Comparison of ENCODE assay signal across 17 mouse cellular contexts in genomic region chr2:152787136-152787535, GRCm38 (mm10). TPM values are rescaled to one million over a fixed set of nuclear protein-coding genes. Genes with fewer than 3 reads are reported as not detected.
DNase-seq lines count a peak whose midpoint lies in the region; ATAC-seq and TF ChIP-seq lines count a peak whose summit lies in the region.
"Had no signal": no experiment of that assay in that cellular context is flagged by ENCODE, and none has a peak within 500 bp of the region (broad histone marks: within the 10 kb centered on the region; RNA-seq: fewer than 3 reads in every experiment).

No protein-coding gene starts in this region.

- no peak overlapping the region for H3K4me3 ChIP-seq in kidney, embryonic 14.5 days (ENCODE audit: low read length)
- no peak overlapping the region for H3K4me3 ChIP-seq in MEL (ENCODE audit: control insufficient read depth in 1 of 2, insufficient read depth in 1 of 2, low read depth in 2 of 2, low read length in 2 of 2)
- H3K4me3 ChIP-seq: hindbrain, embryonic 10.5 days had no signal

- no peaks in the 10 kb centered on the region for H3K27me3 ChIP-seq in kidney, embryonic 14.5 days (ENCODE audit: control insufficient read depth, insufficient read depth, low read length)
- H3K27me3 ChIP-seq in MEL (ENCODE audit: control insufficient read depth in 1 of 2, insufficient read depth in 2 of 2, low read length in 2 of 2), result no peaks in the 10 kb centered on the region

- no peaks in the 10 kb centered on the region for H3K9me3 ChIP-seq in kidney, embryonic 14.5 days (ENCODE audit: control insufficient read depth, low read length)
- no peaks in the 10 kb centered on the region for H3K9me3 ChIP-seq in MEL (replicated peaks; ENCODE audit: insufficient read depth, low read length)
- H3K9me3 ChIP-seq: hindbrain, embryonic 10.5 days had no signal

- DNase-seq in cerebellum, adult 9-10 months, result peak; percentile 48
- no peak for DNase-seq in cerebellum, postnatal 4 days (ENCODE audit: low spot score in 2 of 2)
- DNase-seq in kidney, adult 11 months, result peak; percentile 75
- DNase-seq in MEL (ENCODE audit: low read depth, low spot score), result no peak
- DNase-seq in kidney, postnatal 10 days, result peak; percentile 77
- no peak for DNase-seq in adrenal gland, postnatal 36 days
- DNase-seq in adrenal gland, postnatal 14 days, result no peak
- DNase-seq: adrenal gland, postnatal 25 days; forebrain, postnatal 0 days; gastrocnemius, postnatal 14 days; lung, postnatal 10 days; right cerebral cortex, postnatal 14 days; thymus, adult 18-20 months had no signal

- no peaks in the 10 kb centered on the region for H3K79me2 ChIP-seq in MEL (ENCODE audit: control insufficient read depth, insufficient read depth, low read length, poor library complexity)

- no peak overlapping the region for H3K9ac ChIP-seq in kidney, embryonic 14.5 days (ENCODE audit: low read depth, low read length)
- H3K9ac ChIP-seq in MEL (ENCODE audit: control insufficient read depth, low read depth, low read length, poor library complexity, severe bottlenecking), result no peak overlapping the region
- H3K9ac ChIP-seq: forebrain, postnatal 0 days had no signal

- TF ChIP-seq RAD21 in MEL (IDR thresholded peaks at IDR 0.05; ENCODE audit: low read depth, low read length), result no peak

- TF ChIP-seq CTCF in MEL (IDR thresholded peaks at IDR 0.05 in 2 of 3, conservative IDR thresholded peaks at IDR 0.05 in 1 of 3; ENCODE audit: control insufficient read depth in 1 of 3, insufficient read depth in 1 of 3, low read depth in 2 of 3, low read length in 3 of 3, poor library complexity in 1 of 3, severe bottlenecking in 1 of 3), result no peak

- no peak for TF ChIP-seq POLR2A in MEL (IDR thresholded peaks at IDR 0.05; ENCODE audit: control insufficient read depth in 1 of 2, insufficient read depth in 1 of 2, low read depth in 1 of 2, low read length in 2 of 2, poor library complexity in 1 of 2)

- H3K27ac ChIP-seq in kidney, embryonic 14.5 days (ENCODE audit: low read depth, low read length), result no peak overlapping the region
- H3K27ac ChIP-seq in MEL (ENCODE audit: control insufficient read depth, low read depth, low read length), result peak overlapping the region; percentile 14; the same call in 1 of the 2 replicates
- H3K27ac ChIP-seq: hindbrain, embryonic 10.5 days had no signal

- no peak for ATAC-seq in kidney, embryonic 14.5 days (ENCODE audit: low FRiP score, low TSS enrichment)
- ATAC-seq: forebrain, postnatal 0 days had no signal

- peaks cover 2% of the 10 kb centered on the region; the same call in 1 of the 2 replicates for H3K36me3 ChIP-seq in kidney, embryonic 14.5 days (ENCODE audit: control insufficient read depth, insufficient read depth, low read length)
- H3K36me3 ChIP-seq in MEL (ENCODE audit: control insufficient read depth in 1 of 2, insufficient read depth in 2 of 2, low read length in 2 of 2), result peaks cover 0 to 39% of the 10 kb centered on the region in 2 experiments; a peak in 2 of 4 replicates

- H3K4me1 ChIP-seq in kidney, embryonic 14.5 days (ENCODE audit: control insufficient read depth, insufficient read depth, low read length), result peaks cover 22% of the 10 kb centered on the region; the same call in 1 of the 2 replicates
- H3K4me1 ChIP-seq in MEL (ENCODE audit: control insufficient read depth in 1 of 2, insufficient read depth in 2 of 2, low read length in 2 of 2), result peaks cover 13 to 43% of the 10 kb centered on the region in 2 experiments

- TF ChIP-seq EP300 in MEL (IDR thresholded peaks at IDR 0.05; ENCODE audit: low read depth in 1 of 2, low read length in 2 of 2), result no peak

- WGBS in kidney, embryonic 14.5 days, result 93% methylated on average over 2 of the region's 2 CpGs

- H3K4me2 ChIP-seq in kidney, embryonic 14.5 days (replicated peaks; ENCODE audit: low read depth, low read length), result no peak overlapping the region
- H3K4me2 ChIP-seq: midbrain, embryonic 11.5 days had no signal

TF ChIP-seq in MEL, 35 proteins besides CTCF, POLR2A, EP300 and RAD21:
- TF ChIP-seq UBTF (IDR thresholded peaks at IDR 0.05; ENCODE audit: borderline replicate concordance, insufficient read depth, low read depth, low read length), result no peak
- TF ChIP-seq CHD1 (IDR thresholded peaks at IDR 0.05; ENCODE audit: low read depth, low read length), result no peak
- no peak for TF ChIP-seq E2F4 (IDR thresholded peaks at IDR 0.05; ENCODE audit: borderline replicate concordance, low read depth, low read length)
- no peak for TF ChIP-seq ZKSCAN1 (IDR thresholded peaks at IDR 0.05; ENCODE audit: low read depth, low read length)
- TF ChIP-seq RCOR1 (IDR thresholded peaks at IDR 0.05; ENCODE audit: low read depth, low read length), result no peak
- TF ChIP-seq MXI1 (IDR thresholded peaks at IDR 0.05; ENCODE audit: low read depth, low read length), result no peak
- no peak for TF ChIP-seq MYC (IDR thresholded peaks at IDR 0.05; ENCODE audit: low read depth, low read length)

RNA-seq across cellular contexts. Expression of gene Cox4i2, which starts 33.2 kb away (rescaled TPM):
- 12.1 and 18.8 TPM in 2 replicates for polyA plus RNA-seq in kidney, embryonic 14.5 days (2014; fragmentation: Nextera tagmentation; extraction: Ambion mirVana)
- not detected in 2 replicates for total RNA-seq in MEL (2012; rRNA removed)
- under 1 TPM in 1 of 2 experiments, not detected in 1; 0.17 TPM for polyA plus RNA-seq in MEL (2012; ENCODE audit: insufficient read depth in 1 of 2, insufficient read length in 2 of 2, low read depth in 1 of 2, low replicate concordance in 2 of 2, missing spikeins in 1 of 2)
- total RNA-seq in adrenal gland, postnatal 36 days (2021), result 1 to 10 TPM; 3.0 to 4.0 TPM
- total RNA-seq in adrenal gland, postnatal 14 days (2021), result 6.3 and 7.7 TPM in 2 replicates
- polyA plus RNA-seq: inflammation-experienced regulatory T-cells, adult 6 months had no signal

RNA-seq across cellular contexts. Expression of gene Bcl2l1, which starts 44.4 kb away (rescaled TPM):
- polyA plus RNA-seq in kidney, embryonic 14.5 days (2014; fragmentation: Nextera tagmentation; extraction: Ambion mirVana), result 66.9 and 96.1 TPM in 2 replicates
- total RNA-seq in MEL (2012; rRNA removed), result 4.8 and 6.5 TPM in 2 replicates
- 10 to 100 TPM in 1 of 2 experiments, not detected in 1; 23.9 TPM for polyA plus RNA-seq in MEL (2012; ENCODE audit: insufficient read depth in 1 of 2, insufficient read length in 2 of 2, low read depth in 1 of 2, low replicate concordance in 2 of 2, missing spikeins in 1 of 2)
- 10 to 100 TPM; 58.2 to 93.9 TPM for total RNA-seq in adrenal gland, postnatal 36 days (2021)
- total RNA-seq in adrenal gland, postnatal 14 days (2021), result 64.3 and 72.4 TPM in 2 replicates

RNA-seq across cellular contexts. Expression of gene Id1, which starts 51.1 kb away (rescaled TPM):
- 129 and 178 TPM in 2 replicates for polyA plus RNA-seq in kidney, embryonic 14.5 days (2014; fragmentation: Nextera tagmentation; extraction: Ambion mirVana)
- total RNA-seq in MEL (2012; rRNA removed), result 59.8 and 102 TPM in 2 replicates
- polyA plus RNA-seq in MEL (2012; ENCODE audit: insufficient read depth in 1 of 2, insufficient read length in 2 of 2, low read depth in 1 of 2, low replicate concordance in 2 of 2, missing spikeins in 1 of 2), result 100 to 1,000 TPM in 1 of 2 experiments, not detected in 1; 486 TPM
- total RNA-seq in adrenal gland, postnatal 36 days (2021), result 100 to 1,000 TPM in 1 of 2 experiments, 10 to 100 TPM in 1; 68.4 to 105 TPM
- total RNA-seq in adrenal gland, postnatal 14 days (2021), result 136 and 138 TPM in 2 replicates

Comparison
In these comparisons a context has a peak if more than half of its experiments do, and no peak if none do; other contexts are left out.
1. DNase-seq: peak in cerebellum, adult 9-10 months (single experiment), kidney, adult 11 months (single experiment) and kidney, postnatal 10 days (single experiment); none in cerebellum, postnatal 4 days (0 of 2), MEL (single experiment), adrenal gland, postnatal 36 days (0 of 2) and adrenal gland, postnatal 14 days (single experiment).